Mouse (Mus musculus): ENCODE results near the gene Olfr1331. TPM values are rescaled to one million over a fixed set of nuclear protein-coding genes. Genes with fewer than 3 reads are reported as not detected.
"Not testable (repeated sequence)": the region's sequence is repeated elsewhere in the genome, so short reads cannot be mapped to it uniquely, and the experiment has no call there.

Olfr1331 gene
- total RNA-seq (2021), result not detected
- long read RNA-seq, experiment 1, result 0 reads
- long read RNA-seq, experiment 2, result 0 reads

- DNase-seq (ENCODE audit: low spot score in 2 of 2), result no peak
These were observed at the start of gene Olfr1331 for GRCm38 (mm10) chr4:118864349-118864748. Gene Olfr1331 (plus strand): TSS chr4:118864649.

DNA sequence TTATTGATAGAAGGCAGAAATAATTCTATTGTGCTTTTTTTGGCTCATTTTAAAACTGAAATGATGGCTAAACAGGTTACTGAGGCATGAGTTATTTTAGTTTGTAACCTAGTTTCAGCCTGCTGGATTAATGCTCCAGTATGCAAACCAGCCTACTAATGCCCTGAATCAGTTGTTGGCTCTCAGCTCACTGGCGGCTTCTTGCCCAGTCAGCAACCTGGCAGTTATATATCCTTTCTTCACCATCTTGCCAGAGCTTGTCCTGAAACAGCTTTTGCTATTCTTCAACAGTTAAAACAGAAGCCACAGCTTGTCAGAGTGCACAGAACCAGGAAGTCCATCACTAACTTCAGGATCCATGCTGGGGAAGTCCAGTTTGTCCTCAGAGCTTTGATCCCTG lies 45.5 kb upstream of the Olfr1331 start:
- DNase-seq (ENCODE audit: low spot score in 2 of 2), result no peak

GRCm38 (mm10) chr4:118836179-118836578 lies 28.3 kb upstream of the Olfr1331 start, which contains the start of gene Olfr1333:
Gene Olfr1333 (minus strand): TSS chr4:118836279.
- no peak for DNase-seq (ENCODE audit: low spot score in 2 of 2)

DNA sequence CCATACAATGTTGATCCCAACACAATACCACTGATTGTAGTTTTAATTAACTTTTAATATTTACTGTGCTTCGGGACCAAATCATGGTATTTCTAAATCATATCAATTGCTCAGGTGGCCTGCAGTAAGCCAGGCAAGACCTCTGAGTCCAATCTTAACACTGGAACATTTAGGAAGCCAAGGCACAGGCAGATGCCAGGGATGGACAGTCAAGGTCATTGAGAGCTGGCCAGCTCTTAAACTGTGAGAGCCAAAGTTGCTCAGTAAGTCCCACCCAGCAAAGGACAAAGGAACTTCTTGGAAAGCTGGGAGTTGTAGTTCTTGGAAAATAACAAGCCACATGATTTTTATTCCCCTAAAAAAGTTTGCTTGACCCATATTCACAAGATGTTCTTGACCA lies 2.7 kb upstream of the Olfr1331 start:
- DNase-seq (ENCODE audit: low spot score in 2 of 2), result no peak

- no peak for DNase-seq (ENCODE audit: low spot score in 2 of 2)
These were observed 1.7 kb upstream of the Olfr1331 start for GRCm38 (mm10) chr4:118862704-118863103.

- DNase-seq (ENCODE audit: low spot score in 2 of 2), result no peak
These were observed 3.1 kb downstream of the Olfr1331 start for GRCm38 (mm10) chr4:118867566-118867965.

- DNase-seq (ENCODE audit: low spot score in 2 of 2), result no peak
These were observed 23.8 kb downstream of the Olfr1331 start, which contains the start of gene Olfr1330 for GRCm38 (mm10) chr4:118888297-118888696. Gene Olfr1330 (plus strand): TSS chr4:118888597.

DNA sequence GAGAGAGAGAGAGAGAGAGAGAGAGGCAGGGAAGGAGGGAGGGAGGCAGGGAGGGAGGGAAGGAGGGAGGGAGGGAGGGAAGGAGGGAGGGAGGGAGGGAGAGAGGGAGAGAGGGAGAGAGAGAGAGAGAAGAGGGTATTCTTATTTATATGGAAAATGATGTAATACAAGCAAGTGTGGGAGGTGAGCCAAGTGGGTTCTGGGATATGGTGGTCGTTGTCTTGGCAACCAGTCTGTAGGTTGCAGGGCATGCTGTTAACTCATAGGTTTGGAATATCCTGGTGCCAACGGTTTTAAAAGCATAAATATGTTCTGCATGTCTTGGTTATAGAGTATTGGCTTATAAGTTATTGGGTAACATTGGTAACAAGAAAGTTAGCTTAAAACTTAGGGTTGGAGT lies 37.5 kb downstream of the Olfr1331 start:
- no peak for DNase-seq (ENCODE audit: low spot score in 2 of 2)

GRCm38 (mm10) chr4:118917365-118917764 lies 52.9 kb downstream of the Olfr1331 start, which contains the start of gene Olfr1329:
Gene Olfr1329 (minus strand): TSS chr4:118917465.
- DNase-seq (ENCODE audit: low spot score in 2 of 2), result not testable (repeated sequence)

Other genes with a start within 250 kb of the Olfr1331 start
- under 1 TPM; 0.08 to 0.11 TPM for gene Cfap57, start 243.9 kb upstream of the Olfr1331 start, total RNA-seq (2021)
- 10 to 100 TPM; 72.5 to 84.1 TPM for gene Ebna1bp2, start 243.8 kb upstream of the Olfr1331 start, total RNA-seq (2021)
- gene Olfr62, start 205.7 kb upstream of the Olfr1331 start, total RNA-seq (2021), result not detected
- not detected for gene Olfr1342, start 171.9 kb upstream of the Olfr1331 start, total RNA-seq (2021)
- gene Olfr1341, start 161.1 kb upstream of the Olfr1331 start, total RNA-seq (2021), result not detected
- not detected for gene Olfr1340, start 144.5 kb upstream of the Olfr1331 start, total RNA-seq (2021)
- not detected for gene Olfr1339, start 132.5 kb upstream of the Olfr1331 start, total RNA-seq (2021)
- gene Olfr1338, start 105.9 kb upstream of the Olfr1331 start, total RNA-seq (2021), result not detected
- gene Olfr1337, start 82.1 kb upstream of the Olfr1331 start, total RNA-seq (2021), result not detected
- not detected for gene Olfr1335, start 54.7 kb upstream of the Olfr1331 start, total RNA-seq (2021)
- not detected for gene Olfr1333, start 28.4 kb upstream of the Olfr1331 start, total RNA-seq (2021)
- gene Olfr1330, start 23.9 kb downstream of the Olfr1331 start, total RNA-seq (2021), result not detected
- gene Olfr1329, start 52.8 kb downstream of the Olfr1331 start, total RNA-seq (2021), result not detected
- gene Olfr1328, start 74.0 kb downstream of the Olfr1331 start, total RNA-seq (2021), result not detected
- not detected for gene Lao1, start 96.9 kb downstream of the Olfr1331 start, total RNA-seq (2021)
- gene Slc2a1, start 244.1 kb downstream of the Olfr1331 start, total RNA-seq (2021), result 10 to 100 TPM; 13.0 to 15.5 TPM